Mouse (Mus musculus) kidney, postnatal 14 days (tissue): ENCODE measurements around the gene Gm20388.

Experiments used
- DNase-seq: peaks from one replicate; pipeline ENCODE4 v3.0.0; 2022; ENCODE audit warnings: mixed read lengths

Gm20388 gene

DNA sequence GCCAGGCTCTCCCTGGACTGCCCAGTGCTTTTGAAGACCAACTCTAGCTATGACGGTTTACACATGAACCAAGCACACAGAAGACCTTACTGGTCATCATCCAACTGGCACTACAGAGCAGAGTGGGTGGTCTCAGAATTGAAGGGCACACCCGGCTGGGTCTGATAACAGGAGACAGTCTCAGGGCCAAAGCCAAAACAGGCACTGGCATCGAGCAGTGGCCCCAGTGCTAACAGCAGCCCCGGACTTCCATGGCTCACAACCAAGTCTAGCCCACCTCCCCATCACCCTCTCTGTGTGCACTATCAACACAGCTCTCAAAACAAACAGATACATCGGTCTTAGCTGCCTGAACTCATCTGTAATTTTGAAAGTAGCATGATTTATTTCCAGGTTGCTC lies 1995.2 kb downstream of the Gm20388 start:
- no peak for DNase-seq

DNA sequence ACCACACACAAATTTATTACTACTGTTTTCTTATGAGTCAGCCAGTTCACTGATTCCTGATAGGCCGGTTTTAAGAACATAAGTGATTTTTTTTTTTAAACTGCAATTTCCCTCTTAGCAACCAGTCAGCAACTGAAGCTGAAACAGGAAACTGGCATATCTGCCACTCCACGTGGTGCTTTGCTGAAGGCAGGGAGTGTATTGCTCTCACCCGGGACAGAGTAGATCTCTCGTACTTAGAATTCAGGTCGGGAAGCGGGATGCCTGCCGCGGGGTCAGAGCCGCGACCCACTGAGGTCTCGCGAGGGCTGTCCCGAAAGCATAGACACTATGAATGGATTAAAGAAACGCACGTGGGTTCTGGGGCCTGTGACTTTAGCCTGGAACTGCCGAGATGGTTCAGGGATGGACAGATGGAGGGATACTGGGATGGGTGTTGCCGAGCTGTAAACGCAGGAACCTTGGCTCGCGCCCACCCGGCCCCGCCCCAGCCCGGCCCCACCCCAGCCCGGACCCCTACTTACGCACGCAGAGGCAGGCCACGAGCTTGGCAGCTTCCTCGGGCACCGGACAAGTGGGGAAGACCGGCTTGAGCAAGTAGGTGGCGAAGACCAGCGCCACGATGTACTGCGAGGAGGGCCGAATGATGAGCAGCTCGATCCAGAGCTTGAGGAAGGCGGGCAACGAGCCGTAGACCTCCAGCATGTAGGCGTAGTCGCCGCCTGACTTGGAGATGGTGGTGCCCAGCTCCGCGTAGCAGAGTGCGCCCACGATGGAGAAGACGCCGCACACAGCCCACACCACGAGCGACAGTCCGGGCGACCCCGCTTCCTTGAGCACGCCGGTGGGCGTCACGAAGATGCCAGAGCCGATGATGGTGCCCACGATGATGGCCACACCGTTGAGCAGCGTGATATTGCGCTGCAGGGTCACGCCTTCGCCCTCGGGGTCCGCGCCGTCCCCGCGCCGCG lies 1996.2 kb downstream of the Gm20388 start:
- no peak for DNase-seq

DNA sequence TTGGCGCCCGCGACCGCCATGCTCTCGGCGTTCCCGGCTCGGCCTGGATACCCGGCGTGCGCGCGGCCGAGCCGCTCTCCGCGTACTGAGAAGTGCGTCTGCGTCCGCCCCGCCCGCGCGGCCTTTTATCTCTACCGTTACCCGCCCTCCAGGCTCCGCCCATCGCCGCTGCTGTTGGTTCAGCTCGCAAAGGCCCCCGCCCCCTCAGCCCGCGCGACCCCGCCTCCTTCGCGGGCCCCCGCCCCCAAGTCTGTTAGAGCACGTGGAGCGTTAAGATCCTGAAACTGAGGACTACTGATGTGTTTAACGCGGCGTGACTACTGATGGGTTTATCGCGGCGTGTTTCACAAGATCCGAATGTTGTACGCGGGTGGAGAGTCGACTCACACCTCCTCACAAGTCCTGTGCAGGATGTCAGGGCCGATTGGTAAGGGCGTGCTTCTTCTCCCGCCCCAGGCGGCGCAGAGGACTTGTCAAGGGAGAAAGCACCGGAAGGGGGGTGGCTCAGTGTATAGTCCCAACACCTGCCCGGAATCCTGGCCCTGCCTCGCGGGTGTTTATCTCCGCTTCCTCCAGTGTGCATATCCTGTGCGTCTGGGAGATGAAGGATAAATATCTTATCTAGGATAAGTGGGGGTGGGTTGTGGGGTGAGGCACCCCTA lies 1997.1 kb downstream of the Gm20388 start, which contains the start of gene Slc7a5:
Slc7a5 (minus strand) TSS at position 108 of the 662 bp plus-strand sequence.
- DNase-seq, result peak; percentile 98

DNA sequence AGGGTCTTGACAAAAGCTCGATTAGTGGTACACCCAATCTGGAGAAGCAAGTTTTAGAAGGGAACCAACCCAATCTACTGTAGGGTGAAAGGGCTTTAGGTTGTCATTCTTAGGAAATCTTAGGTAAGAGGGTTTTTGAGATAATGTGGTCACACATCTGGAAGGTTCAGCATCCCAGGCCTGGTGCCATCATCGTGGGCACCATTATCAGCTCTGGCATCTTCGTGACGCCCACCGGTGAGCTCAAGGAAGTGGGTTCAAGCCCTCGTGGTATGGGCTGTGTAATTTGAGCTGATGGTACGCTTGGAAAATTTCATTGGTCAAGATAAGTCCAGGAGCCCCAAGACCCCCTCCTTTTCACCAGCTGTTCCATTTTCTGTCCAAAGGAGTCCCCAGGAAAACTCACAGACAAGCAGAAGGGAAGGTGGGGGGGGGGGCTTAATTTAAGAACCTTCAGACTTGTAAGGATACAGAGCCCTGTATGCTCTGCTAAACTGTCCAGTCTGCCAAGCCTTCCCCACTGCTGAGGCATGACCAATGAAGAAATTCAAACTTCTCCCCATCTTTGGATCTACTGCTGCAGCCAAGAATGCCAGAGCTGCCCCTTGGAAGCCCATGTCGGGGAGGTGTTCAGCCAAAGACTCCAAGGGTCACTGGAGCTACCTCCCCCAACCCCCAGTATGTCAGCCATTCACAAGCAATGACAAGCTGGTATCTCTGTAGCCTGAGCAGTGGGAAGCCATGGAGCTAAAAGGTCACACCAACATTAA lies 1997.9 kb downstream of the Gm20388 start:
- DNase-seq, result no peak

DNA sequence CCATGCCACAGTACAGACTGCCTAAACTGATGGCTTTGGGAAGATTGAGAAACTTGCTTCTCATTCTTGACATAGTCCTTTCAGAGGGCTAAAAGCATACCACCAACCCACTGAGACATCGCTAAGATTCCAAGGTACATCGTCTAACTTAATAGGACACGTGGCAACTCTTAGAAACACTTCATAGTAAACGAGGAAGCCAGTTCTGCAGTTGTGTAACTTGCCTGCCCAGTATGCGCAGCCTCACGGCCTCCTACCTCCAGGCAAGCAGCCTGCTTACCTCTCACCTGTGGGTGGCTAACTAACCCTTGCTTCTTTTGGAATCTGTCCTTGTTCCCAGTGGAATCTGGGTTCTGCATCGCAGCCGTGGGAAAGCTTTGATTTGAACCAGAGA lies 1998.5 kb downstream of the Gm20388 start:
- DNase-seq, result no peak

DNA sequence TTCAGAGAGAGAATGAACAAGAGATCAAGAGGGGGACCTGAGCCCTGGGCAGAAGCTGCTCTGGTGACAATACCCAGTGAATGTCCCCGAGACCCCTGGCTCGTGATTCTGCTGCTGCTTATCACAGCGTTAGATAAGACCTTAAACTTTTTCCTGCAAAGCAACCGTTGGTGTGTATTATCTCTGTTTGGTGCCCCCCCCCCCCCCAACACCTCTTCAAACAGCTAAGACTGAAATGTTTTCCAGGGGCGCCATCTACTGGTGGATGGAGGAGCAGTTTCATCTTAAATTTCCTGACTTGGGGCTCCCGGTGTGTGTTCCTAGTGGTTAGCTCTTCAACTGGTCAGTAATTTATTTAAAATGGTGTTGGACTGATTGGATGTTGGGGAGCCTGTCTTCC lies 1999.0 kb downstream of the Gm20388 start:
- peak; percentile 78 for DNase-seq

DNA sequence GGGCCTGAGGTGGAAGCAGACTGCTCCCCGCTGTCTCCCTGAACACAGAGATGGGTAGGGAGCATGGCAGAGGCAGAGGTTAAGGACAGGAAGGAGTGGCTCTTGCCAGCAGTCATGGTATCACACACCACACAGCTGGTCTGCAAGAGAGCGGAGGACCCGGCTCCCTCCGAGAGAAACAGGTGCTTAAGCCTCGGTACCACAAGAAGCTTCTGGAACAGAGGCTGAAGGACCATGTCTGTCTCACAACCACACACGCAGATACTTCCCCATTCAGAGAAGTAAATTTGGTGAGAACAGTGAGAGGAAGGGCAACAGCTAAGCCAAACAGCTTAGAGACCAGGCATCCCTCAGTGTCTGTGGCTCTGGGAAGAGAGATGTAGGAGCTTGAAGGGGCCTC lies 2000.8 kb downstream of the Gm20388 start:
- no peak for DNase-seq

DNA sequence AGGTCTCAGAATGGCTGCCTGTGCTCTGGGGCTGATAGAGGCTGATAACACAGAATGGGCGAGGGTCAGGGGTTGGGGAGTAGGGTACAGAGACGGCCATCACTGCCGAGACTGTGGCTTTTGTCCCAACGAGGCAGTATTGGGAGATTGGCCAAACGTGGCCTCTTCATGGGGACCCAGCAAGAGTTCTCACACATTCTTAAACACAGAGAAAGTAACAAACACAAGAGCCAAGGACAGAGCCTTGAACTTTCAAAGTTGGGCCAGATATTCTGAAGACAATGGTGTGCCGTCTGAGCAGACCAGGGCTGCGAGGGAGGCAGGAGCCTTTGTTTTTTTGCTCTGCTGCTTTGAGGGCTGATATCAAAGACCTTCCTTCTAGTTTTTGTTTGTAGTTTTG lies 2001.3 kb downstream of the Gm20388 start:
- DNase-seq, result no peak

DNA sequence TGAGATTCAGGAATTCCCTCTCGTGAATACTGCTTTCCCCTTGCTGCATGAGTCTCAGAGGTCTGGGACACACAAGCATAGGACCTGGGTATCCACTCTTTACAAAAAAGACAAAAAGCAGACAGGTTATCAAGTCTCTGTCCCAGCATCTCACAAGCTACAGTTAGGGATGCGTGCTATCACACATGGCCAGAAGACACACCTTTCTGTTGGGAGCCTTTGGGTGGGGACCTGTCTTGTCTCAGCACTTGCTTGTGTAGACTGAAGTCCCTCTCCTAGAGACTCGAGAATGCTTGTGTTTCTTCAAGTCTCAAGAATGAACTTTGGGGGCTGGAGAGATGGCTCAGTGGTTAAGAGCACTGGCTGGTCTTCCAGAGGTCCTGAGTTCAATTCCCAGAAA lies 2002.2 kb downstream of the Gm20388 start:
- no peak for DNase-seq

DNA sequence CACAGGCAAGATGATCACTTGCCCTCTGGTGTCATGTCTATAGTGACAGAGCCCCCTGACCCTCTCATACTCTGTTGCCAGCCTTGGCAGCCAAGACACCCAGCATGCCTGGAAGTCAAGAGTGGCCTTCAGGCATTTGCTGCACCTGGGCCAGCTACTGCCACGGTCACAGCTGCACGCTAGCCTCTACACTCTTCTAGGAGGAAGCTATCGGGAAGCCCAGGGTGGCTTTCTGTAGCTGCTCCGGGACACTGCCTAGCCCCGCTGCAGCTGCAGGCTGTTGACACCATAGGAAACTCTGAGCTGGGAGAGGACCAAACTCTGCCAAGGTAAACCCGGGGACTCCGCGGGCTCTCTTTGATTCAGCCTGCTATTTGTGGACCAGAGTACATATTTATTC lies 2002.7 kb downstream of the Gm20388 start:
- no peak for DNase-seq

DNA sequence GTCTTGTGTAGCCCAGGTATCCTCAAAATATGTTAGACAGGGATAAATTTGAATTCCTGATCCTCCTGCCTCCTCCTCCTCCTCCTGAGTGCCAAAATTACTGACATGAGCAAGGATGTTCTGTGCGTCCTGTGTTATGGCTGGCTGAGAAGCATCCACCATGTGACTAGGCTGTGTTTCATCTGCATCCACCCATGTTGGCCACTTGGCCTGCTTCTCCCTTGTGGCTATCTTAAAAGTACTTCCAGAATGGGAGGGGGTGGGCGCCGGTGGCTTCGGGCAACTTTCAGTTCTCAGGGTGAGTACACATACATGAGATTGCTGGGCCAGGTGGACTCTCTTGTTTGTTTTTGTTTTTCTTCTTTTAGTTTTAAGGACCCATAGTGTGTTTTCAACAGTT lies 2008.5 kb downstream of the Gm20388 start:
- no peak for DNase-seq

DNA sequence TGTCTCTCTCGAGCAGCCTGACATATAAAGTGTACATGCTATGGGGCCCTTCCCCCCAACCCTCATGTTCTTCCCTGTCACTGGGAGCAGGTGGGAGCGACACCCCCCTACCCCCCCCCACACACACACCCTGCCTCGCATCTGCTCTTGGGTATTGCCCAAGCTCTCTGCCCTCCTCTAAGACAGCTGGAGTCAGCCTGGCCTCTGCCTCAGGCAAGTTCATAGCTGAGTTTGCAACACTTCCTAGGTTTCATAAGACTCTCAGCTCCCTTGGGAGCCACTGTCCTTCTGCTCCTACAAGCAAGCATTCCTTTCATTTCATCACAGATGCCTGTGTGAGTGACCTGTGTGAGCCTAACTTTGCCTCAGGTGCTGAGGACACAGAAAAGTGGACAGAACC lies 2009.1 kb downstream of the Gm20388 start:
- DNase-seq, result no peak

DNA sequence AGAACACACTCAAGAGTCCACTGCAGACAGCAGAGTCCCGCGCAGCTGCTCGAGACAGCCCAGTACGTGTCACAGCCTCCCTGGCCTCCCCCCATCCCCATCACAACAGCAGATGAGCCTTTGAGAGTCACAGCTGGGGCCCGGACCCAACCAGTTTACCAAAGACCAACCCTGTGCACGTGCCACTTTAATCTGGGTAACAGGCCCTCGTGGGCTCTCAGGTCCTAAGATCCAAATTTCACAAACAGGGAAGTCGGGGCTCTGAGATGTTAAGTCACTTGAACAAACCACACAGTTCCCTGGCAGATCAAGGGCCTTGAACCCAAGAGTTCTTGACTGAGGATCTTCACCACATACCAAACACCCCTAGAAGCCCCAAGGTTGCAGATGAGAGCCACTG lies 2010.9 kb downstream of the Gm20388 start:
- no peak for DNase-seq

DNA sequence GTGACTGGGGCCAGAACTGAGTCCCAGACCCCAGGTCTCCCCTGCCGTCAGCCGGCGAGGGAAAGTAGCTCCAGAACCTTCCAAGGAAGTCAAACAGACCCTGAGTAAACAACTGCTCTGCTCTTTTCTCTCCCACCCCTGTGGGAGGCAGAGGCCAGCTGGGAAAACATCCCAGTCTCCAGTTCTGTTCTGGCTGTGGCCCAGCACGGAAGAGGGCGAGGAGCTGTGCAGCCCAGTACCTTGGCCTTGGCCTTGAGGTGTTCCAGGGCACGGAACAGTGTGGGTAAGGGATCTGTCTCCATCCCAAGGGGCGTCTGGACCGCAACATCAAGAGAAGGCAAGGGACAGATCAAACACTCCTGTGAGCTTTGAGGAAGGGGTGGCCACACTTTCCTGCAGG lies 2011.5 kb downstream of the Gm20388 start:
- DNase-seq, result peak; percentile 61

DNA sequence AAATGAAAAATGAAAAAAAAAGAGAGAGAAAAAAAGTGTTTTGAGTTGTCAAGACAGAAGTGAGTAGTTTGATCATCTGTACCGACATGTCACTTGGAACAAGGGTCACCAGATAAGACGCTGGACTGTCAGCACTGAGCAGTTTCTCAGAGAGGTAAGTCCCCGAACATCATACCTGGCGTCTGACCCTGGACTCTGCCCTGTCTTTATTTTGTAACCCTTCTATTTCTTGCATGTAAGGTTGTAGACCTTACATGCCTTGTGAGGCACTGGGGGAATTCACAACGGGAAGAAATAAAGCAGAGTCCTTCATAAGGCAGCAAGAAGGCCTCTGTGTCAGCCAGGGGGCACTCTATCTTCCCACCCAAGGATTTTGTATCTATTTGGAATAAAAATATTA lies 2014.0 kb downstream of the Gm20388 start:
- no peak for DNase-seq

DNA sequence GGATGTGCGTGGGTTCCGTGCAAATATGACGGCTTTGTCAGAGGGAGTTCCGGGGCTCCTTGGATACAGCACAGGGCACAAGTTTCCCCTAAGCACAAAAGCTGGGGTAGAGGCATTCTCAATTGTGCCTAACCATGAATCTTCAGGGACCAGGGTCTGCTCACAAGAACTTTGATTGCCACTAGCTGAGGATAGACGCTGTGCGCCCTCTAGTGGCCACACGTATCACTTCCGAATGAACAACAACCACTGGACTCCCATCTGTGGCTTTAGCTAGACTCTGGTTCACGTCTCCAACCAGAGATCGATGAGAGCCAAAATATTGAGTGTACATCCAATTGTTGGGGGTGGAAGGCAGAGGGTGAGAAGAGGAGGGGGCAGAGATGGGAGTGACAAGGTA lies 2015.0 kb downstream of the Gm20388 start:
- DNase-seq, result peak; percentile 84

DNA sequence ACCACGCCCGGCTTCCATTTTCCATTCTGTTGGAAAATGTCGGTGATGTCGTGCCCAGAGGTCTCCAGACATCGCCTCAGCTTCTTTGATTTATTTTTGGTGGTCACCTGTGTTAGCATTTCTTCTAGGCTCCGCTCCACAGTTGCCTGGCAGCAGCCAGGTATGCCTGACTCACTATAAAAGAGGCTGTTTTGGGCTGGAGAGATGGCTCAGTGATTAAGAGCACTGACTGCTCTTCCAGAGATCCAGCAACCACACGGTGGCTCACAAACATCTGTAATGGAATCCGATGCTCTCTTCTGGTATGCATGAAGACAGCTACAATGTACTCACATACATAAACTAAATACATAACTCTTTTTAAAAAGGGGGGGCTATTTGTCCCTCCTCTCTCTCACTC lies 2015.6 kb downstream of the Gm20388 start:
- DNase-seq, result no peak

DNA sequence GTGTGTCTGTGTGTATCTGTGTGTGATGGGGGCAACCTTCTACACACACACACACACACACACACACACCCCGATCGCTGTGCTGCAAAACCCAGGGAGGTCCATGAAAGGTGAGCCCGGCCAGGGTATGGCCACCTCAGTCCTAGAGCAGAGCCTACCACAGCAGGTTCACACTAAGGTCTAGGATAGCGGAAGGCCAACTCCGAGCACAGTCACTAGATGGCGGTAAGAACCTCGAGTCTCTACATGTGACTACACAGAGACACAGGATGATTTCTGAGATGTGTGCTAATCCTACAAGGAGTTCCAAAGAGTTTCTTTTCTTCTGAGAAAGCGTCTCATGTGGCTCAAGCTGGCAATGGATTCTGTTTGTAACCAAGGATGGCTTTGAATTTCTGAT lies 2016.7 kb downstream of the Gm20388 start:
- peak; percentile 68 for DNase-seq

DNA sequence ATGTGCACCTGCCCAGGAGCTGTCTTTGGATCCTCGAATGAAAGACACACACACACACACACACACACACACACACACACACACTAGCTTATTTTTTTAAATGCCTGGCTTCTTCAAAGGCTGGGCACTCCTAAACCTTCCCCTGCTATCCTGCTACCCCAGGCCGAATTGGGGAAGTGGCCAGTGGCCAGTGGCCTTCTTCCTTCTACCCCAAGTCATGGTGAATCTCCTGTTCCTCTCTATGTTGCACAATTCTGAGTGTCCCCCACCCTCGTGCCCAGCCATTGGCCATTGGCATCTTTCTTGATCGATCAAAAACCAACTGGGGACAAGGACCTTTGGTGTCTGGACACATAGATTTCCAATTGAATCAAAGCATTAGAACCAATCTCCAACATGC lies 2019.4 kb downstream of the Gm20388 start:
- DNase-seq, result no peak

DNA sequence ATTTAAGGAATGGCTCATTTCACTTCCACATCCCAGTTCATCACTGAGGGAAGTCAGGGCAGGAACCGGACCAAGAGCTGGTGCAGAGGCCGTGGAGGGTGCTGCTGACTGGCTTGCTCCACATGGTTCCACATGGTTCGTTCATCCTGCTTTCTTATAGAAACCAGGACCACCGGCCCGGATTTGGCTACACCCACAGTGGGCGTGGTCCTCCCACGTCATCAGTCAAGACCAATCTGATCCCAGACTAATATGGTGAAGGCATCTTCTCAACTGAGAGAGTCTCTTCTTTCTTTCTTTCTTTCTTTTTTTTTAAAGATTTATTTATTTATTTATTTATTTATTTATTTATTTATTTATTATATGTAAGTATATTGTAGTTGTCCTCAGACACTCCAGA lies 2020.9 kb downstream of the Gm20388 start:
- no peak for DNase-seq

DNA sequence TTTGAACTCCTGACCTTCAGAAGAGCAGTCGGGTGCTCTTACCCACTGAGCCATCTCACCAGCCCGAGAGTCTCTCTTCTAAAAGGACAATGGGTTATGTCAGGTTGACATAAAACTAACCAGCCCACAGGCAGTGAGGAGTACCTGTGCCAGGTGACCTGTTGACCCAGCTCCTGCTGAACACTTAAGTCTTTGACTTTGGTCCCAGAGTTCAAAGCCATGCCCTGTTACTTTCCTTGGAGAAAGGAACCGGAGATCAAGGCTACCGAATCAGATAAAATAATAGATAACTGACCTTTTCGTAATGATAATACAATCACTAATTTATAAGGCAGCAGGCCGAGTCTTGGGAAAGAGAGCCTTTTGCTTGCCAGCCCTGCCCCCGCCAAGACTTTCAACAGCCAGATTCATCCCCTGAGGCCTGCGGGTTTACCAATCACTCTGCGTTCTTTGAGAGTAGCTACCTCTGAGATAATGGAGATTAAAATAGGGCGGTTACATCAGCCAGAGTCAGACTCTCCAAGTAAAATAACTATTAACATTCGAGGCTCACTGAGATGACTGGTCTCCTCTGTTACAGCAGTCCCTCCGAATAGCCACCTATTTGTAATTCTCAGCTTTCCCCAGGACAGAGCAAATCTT lies 2021.5 kb downstream of the Gm20388 start:
- no peak for DNase-seq

DNA sequence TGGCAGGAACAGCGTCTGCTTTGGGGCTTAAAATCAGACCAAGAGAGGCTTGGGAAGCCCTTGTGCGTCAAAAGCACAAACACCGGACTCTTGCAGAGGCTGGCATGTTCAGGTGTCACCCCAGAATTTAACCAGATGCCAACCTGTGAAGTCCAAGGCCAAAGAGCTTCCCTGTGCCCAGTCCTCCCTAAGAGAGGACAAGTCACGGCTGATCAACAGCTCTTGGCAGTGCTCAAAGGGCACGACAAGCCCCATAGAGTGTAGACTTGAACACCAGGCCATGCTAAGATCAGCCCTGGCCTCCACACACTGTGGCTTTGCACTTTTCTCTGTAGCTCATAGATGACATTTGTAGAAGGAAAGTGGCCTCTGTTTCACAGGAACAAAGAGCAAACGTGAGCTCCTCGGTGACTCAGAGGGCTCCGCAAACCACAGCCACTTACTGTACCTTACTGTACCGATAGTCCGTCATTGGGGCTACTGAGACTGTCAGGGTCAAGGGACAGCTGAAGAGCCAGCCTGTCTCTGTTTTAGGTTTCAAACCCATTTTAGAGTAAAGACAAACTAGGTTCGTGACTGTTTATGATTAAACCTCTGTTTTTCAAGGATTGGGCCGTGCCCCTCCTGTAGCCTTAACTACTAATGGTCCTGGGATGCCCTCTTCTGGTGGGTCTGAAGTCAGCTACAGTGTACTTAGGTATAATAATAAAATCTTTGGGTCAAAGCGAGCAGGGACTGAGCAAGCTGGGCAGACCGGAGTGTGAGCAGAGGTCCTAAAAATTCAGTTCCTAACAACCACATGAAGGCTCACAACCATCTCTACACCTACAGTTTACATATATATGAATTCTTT lies 2022.3 kb downstream of the Gm20388 start:
- no peak for DNase-seq
